Mouse (Mus musculus): Measurements from ENCODE around the gene Prss37. TPM values are rescaled to one million over a fixed set of nuclear protein-coding genes. Genes with fewer than 3 reads are reported as not detected.
A peak's percentile ranks its signal among the peaks of the same experiment; 100 is the strongest.

Gene Prss37
- not detected in 2 replicates for polyA plus RNA-seq (2015; fragmentation: Nextera tagmentation; extraction: Ambion mirVana)

- no peak within 1 kb of the TSS for H3K9ac ChIP-seq
- H3K36me3 ChIP-seq (replicated peaks): no peaks in the 10 kb centered on the region
- no peak for ATAC-seq (ENCODE audit: insufficient read depth)
- H3K27ac ChIP-seq (replicated peaks): no peak within 1 kb of the TSS
- 63% methylated on average over 1 of the region's 1 CpGs for WGBS (ENCODE audit: insufficient replicate concordance)
- no peak within 1 kb of the TSS for H3K4me2 ChIP-seq
- H3K27me3 ChIP-seq: no peaks in the 10 kb centered on the region
- H3K4me3 ChIP-seq (replicated peaks): no peak within 1 kb of the TSS
- no peaks in the 10 kb centered on the region for H3K9me3 ChIP-seq (replicated peaks)
- H3K4me1 ChIP-seq (replicated peaks): no peaks in the 10 kb centered on the region
Measured at GRCm38 (mm10) chr6:40519408-40519807, at the start of gene Prss37. Gene Prss37 (minus strand): TSS chr6:40519508.

GRCm38 (mm10) chr6:40554950-40555349 lies 35.6 kb upstream of the Prss37 start, which contains the start of gene Olfr461:
Gene Olfr461 (minus strand): TSS chr6:40555050.
- Histone ChIP-seq H3K4me2 (no peak within 1 kb of the TSS), H3K4me1 (replicated peaks) (no peaks in the 10 kb centered on the region), H3K27me3 (no peaks in the 10 kb centered on the region), H3K4me3 (replicated peaks) (no peak within 1 kb of the TSS), H3K9ac (no peak within 1 kb of the TSS), H3K36me3 (replicated peaks) (no peaks in the 10 kb centered on the region), H3K9me3 (replicated peaks) (no peaks in the 10 kb centered on the region), H3K27ac (replicated peaks) (no peak within 1 kb of the TSS)
- 37% methylated on average over 2 of the region's 2 CpGs for WGBS (ENCODE audit: insufficient replicate concordance)
- ATAC-seq (ENCODE audit: insufficient read depth): no peak

- Histone ChIP-seq H3K27ac (replicated peaks) (no peak overlapping the region), H3K27me3 (no peaks in the 10 kb centered on the region), H3K4me2 (no peak overlapping the region), H3K36me3 (replicated peaks) (no peaks in the 10 kb centered on the region), H3K9ac (no peak overlapping the region), H3K9me3 (replicated peaks) (no peaks in the 10 kb centered on the region), H3K4me3 (replicated peaks) (no peak overlapping the region), H3K4me1 (replicated peaks) (no peaks in the 10 kb centered on the region)
- WGBS (ENCODE audit: insufficient replicate concordance): 56% methylated on average over 10 of the region's 10 CpGs
- ATAC-seq (ENCODE audit: insufficient read depth): no peak
Measured at GRCm38 (mm10) chr6:40544690-40545089, 25.4 kb upstream of the Prss37 start.

GRCm38 (mm10) chr6:40493229-40493628 lies 26.1 kb downstream of the Prss37 start, which contains the start of gene Tas2r108:
Gene Tas2r108 (plus strand): TSS chr6:40493529.
- H3K27me3 ChIP-seq: no peaks in the 10 kb centered on the region
- 52% methylated on average over 3 of the region's 3 CpGs for WGBS (ENCODE audit: insufficient replicate concordance)
- H3K9ac ChIP-seq: no peak within 1 kb of the TSS
- no peak within 1 kb of the TSS for H3K4me3 ChIP-seq (replicated peaks)
- no peak within 1 kb of the TSS for H3K27ac ChIP-seq (replicated peaks)
- H3K4me1 ChIP-seq (replicated peaks): no peaks in the 10 kb centered on the region
- H3K4me2 ChIP-seq: no peak within 1 kb of the TSS
- H3K36me3 ChIP-seq (replicated peaks): no peaks in the 10 kb centered on the region
- no peaks in the 10 kb centered on the region for H3K9me3 ChIP-seq (replicated peaks)
- no peak for ATAC-seq (ENCODE audit: insufficient read depth)

GRCm38 (mm10) chr6:40490933-40491332 lies 28.4 kb downstream of the Prss37 start, which contains the start of gene Tas2r137:
Gene Tas2r137 (plus strand): TSS chr6:40491233.
- no peaks in the 10 kb centered on the region for H3K4me1 ChIP-seq (replicated peaks)
- H3K27ac ChIP-seq (replicated peaks): no peak within 1 kb of the TSS
- no peaks in the 10 kb centered on the region for H3K27me3 ChIP-seq
- H3K9ac ChIP-seq: no peak within 1 kb of the TSS
- H3K4me2 ChIP-seq: no peak within 1 kb of the TSS
- H3K9me3 ChIP-seq (replicated peaks): no peaks in the 10 kb centered on the region
- H3K36me3 ChIP-seq (replicated peaks): no peaks in the 10 kb centered on the region
- no peak within 1 kb of the TSS for H3K4me3 ChIP-seq (replicated peaks)
- no peak for ATAC-seq (ENCODE audit: insufficient read depth)

GRCm38 (mm10) chr6:40482318-40482717 lies 37.0 kb downstream of the Prss37 start:
- H3K9ac ChIP-seq: no peak overlapping the region
- H3K4me1 ChIP-seq (replicated peaks): no peaks in the 10 kb centered on the region
- peaks cover 44% of the 10 kb centered on the region for H3K36me3 ChIP-seq (replicated peaks)
- no peak overlapping the region for H3K4me2 ChIP-seq
- H3K27me3 ChIP-seq: no peaks in the 10 kb centered on the region
- no peak for ATAC-seq (ENCODE audit: insufficient read depth)
- WGBS (ENCODE audit: insufficient replicate concordance): 84% methylated on average over 5 of the region's 5 CpGs
- H3K4me3 ChIP-seq (replicated peaks): no peak overlapping the region
- H3K9me3 ChIP-seq (replicated peaks): no peaks in the 10 kb centered on the region
- H3K27ac ChIP-seq (replicated peaks): no peak overlapping the region

- H3K27ac ChIP-seq (replicated peaks): no peak overlapping the region
- WGBS (ENCODE audit: insufficient replicate concordance): 75% methylated on average over 1 of the region's 1 CpGs
- H3K36me3 ChIP-seq (replicated peaks): peaks cover 65% of the 10 kb centered on the region
- H3K4me1 ChIP-seq (replicated peaks): no peaks in the 10 kb centered on the region
- H3K27me3 ChIP-seq: no peaks in the 10 kb centered on the region
- ATAC-seq (ENCODE audit: insufficient read depth): no peak
- no peak overlapping the region for H3K4me3 ChIP-seq (replicated peaks)
- H3K4me2 ChIP-seq: no peak overlapping the region
- H3K9me3 ChIP-seq (replicated peaks): no peaks in the 10 kb centered on the region
- no peak overlapping the region for H3K9ac ChIP-seq
Measured at GRCm38 (mm10) chr6:40479705-40480104, 39.6 kb downstream of the Prss37 start.

- ATAC-seq (ENCODE audit: insufficient read depth): no peak
- no peak overlapping the region for H3K4me3 ChIP-seq (replicated peaks)
- WGBS (ENCODE audit: insufficient replicate concordance): 67% methylated on average over 4 of the region's 4 CpGs
- no peak overlapping the region for H3K4me2 ChIP-seq
- H3K9ac ChIP-seq: no peak overlapping the region
- peaks cover 46% of the 10 kb centered on the region for H3K36me3 ChIP-seq (replicated peaks)
- no peak overlapping the region for H3K27ac ChIP-seq (replicated peaks)
- no peaks in the 10 kb centered on the region for H3K9me3 ChIP-seq (replicated peaks)
- H3K27me3 ChIP-seq: no peaks in the 10 kb centered on the region
- peaks cover 15% of the 10 kb centered on the region for H3K4me1 ChIP-seq (replicated peaks)
Measured at GRCm38 (mm10) chr6:40476132-40476531, 43.2 kb downstream of the Prss37 start.

- Histone ChIP-seq H3K9me3 (replicated peaks) (no peaks in the 10 kb centered on the region), H3K27ac (replicated peaks) (peak overlapping the region; percentile 85), H3K4me2 (peak overlapping the region; percentile 78), H3K36me3 (replicated peaks) (peaks cover 25% of the 10 kb centered on the region), H3K4me3 (replicated peaks) (peak overlapping the region; percentile 80), H3K4me1 (replicated peaks) (peaks cover 15% of the 10 kb centered on the region), H3K9ac (peak overlapping the region; percentile 78), H3K27me3 (no peaks in the 10 kb centered on the region)
- no peak for ATAC-seq (ENCODE audit: insufficient read depth)
- 1% methylated on average over 7 of the region's 7 CpGs for WGBS (ENCODE audit: insufficient replicate concordance)
Measured at GRCm38 (mm10) chr6:40471720-40472010, 47.6 kb downstream of the Prss37 start.

GRCm38 (mm10) chr6:40470916-40471719 lies 48.2 kb downstream of the Prss37 start, which contains the start of gene Ssbp1:
Gene Ssbp1 (plus strand): TSS chr6:40471352.
- Histone ChIP-seq H3K4me3 (replicated peaks) (peak within 1 kb of the TSS; percentile 80), H3K27me3 (no peaks in the 10 kb centered on the region), H3K4me1 (replicated peaks) (peaks cover 15% of the 10 kb centered on the region), H3K27ac (replicated peaks) (peak within 1 kb of the TSS; percentile 85), H3K36me3 (replicated peaks) (peaks cover 21% of the 10 kb centered on the region), H3K9ac (peak within 1 kb of the TSS; percentile 78), H3K9me3 (replicated peaks) (no peaks in the 10 kb centered on the region), H3K4me2 (peak within 1 kb of the TSS; percentile 78)
- peak; percentile 93 for ATAC-seq (ENCODE audit: insufficient read depth)
- under 1% methylated on average over 54 of the region's 54 CpGs for WGBS (ENCODE audit: insufficient replicate concordance)

GRCm38 (mm10) chr6:40465710-40466109 lies 53.6 kb downstream of the Prss37 start:
- no peak overlapping the region for H3K9ac ChIP-seq
- no peaks in the 10 kb centered on the region for H3K27me3 ChIP-seq
- no peaks in the 10 kb centered on the region for H3K9me3 ChIP-seq (replicated peaks)
- H3K4me3 ChIP-seq (replicated peaks): no peak overlapping the region
- no peak overlapping the region for H3K27ac ChIP-seq (replicated peaks)
- H3K36me3 ChIP-seq (replicated peaks): no peaks in the 10 kb centered on the region
- no peak for ATAC-seq (ENCODE audit: insufficient read depth)
- no peak overlapping the region for H3K4me2 ChIP-seq
- WGBS (ENCODE audit: insufficient replicate concordance): 39% methylated on average over 6 of the region's 6 CpGs
- no peaks in the 10 kb centered on the region for H3K4me1 ChIP-seq (replicated peaks)
